Mouse (Mus musculus) liver, embryonic 11.5 days (tissue): ENCODE results near the gene Rnf43. TPM values are rescaled to one million over a fixed set of nuclear protein-coding genes. Genes with fewer than 3 reads are reported as not detected.

Experiments
- ATAC-seq: fragments of 200-750 bp; cut with Nextera tagmentation; replicated peaks from 2 replicates; pipeline ENCODE4 v1.8.0; 2017; ENCODE audit warnings: moderate number of reproducible peaks, mild to moderate bottlenecking, moderate TSS enrichment, moderate library complexity; ENCODE audit not compliant: low FRiP score
- DNase-seq: peaks from one replicate; pipeline ENCODE4 v3.0.0-alpha.2; 2017; ENCODE audit warnings: low spot score
- H3K27ac ChIP-seq: fragments of 300-500 bp; sonication (generic); 2 replicates; pipeline ENCODE4 v1.5.1; 2014; ENCODE audit warnings: mild to moderate bottlenecking, low read depth, low read length, control low read depth
- H3K27me3 ChIP-seq: fragments of 300-500 bp; sonication (generic); replicated peaks from 2 replicates; pipeline ENCODE4 v1.6.1; 2014; ENCODE audit warnings: low read length, mixed read lengths; ENCODE audit not compliant: control insufficient read depth, insufficient read depth
- H3K36me3 ChIP-seq: fragments of 300-500 bp; sonication (generic); 2 replicates; pipeline ENCODE4 v1.6.1; 2014; ENCODE audit warnings: mild to moderate bottlenecking, low read length, moderate library complexity, mixed read lengths; ENCODE audit not compliant: control insufficient read depth, insufficient read depth
- H3K4me1 ChIP-seq: fragments of 300-500 bp; sonication (generic); replicated peaks from 2 replicates; pipeline ENCODE4 v1.6.1; 2014; ENCODE audit warnings: low read length, mixed read lengths; ENCODE audit not compliant: control insufficient read depth, insufficient read depth
- H3K4me2 ChIP-seq: fragments of 300-500 bp; sonication (generic); 2 replicates; pipeline ENCODE4 v1.6.1; 2014; ENCODE audit warnings: mild to moderate bottlenecking, control low read depth, moderate library complexity
- H3K4me3 ChIP-seq: fragments of 300-500 bp; sonication (generic); 2 replicates; pipeline ENCODE4 v1.5.1; 2014; ENCODE audit warnings: low read depth, low read length, control low read depth
- H3K9ac ChIP-seq: fragments of 300-500 bp; sonication (generic); 2 replicates; pipeline ENCODE4 v1.6.1; 2014; ENCODE audit warnings: low read depth, low read length, control low read depth
- H3K9me3 ChIP-seq: fragments of 300-500 bp; sonication (generic); 2 replicates; pipeline ENCODE4 v1.6.1; 2016; ENCODE audit warnings: low read length, inconsistent platforms, mixed read lengths; ENCODE audit not compliant: control insufficient read depth
- WGBS: fragments of 180-500 bp; shearing (Covaris S2); extraction: QIAGEN DNeasy Blood & Tissue Kit; methylation state at CpG from one replicate; pipeline ENCODE4 v1.1.7; 2014; 5-methylcytosine and 5-hydroxymethylcytosine counted together
- polyA plus RNA-seq: library from polyadenylated mRNA; unstranded; fragments of >200 nt; fragmentation: Nextera tagmentation; extraction: Ambion mirVana; gene quantifications from 2 replicates; pipeline ENCODE4 v1.2.1, GENCODE M21; 2014

The Rnf43 gene
- polyA plus RNA-seq, 1 experiment from 2014 or later: 10.0 TPM

DNA sequence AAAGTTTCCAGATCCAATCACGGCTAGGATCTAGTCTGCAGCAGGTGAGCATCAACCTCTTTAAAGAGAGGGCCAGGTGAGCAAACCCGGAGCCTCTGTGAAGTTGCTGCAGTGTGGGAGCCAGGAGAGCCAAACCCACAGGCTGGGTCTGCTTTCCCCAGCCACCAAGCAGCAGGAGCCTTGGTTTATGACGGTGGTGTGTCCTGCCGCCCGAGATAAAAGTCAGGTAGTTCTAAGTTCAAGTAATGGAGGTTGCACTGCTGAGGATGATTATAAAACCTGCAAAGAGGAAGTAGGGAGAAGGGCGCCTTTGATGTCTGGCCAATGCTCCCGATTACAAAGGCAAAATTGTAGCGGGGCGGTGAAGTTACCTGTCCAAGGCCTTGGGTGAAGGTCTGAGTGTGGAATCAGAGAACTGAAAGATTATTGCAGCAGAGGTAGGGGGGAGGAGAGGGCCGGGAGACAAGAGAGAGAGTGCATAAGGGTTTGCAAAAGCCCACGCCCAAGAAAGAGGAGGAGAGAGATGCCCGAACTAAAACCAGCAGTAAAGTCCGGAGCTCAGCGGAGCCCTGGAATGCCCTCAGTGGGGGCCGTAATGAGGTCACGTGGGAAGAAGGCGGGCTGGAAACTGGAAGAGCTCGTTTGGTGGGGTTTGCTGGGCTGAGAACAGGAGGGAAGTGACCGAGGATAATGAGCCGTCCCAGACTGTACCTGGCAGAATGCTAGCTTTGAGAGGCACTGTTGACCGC, 47.2 kb downstream of the Rnf43 start:
- peak overlapping the region; percentile 47 for H3K9ac ChIP-seq
- ATAC-seq (peak; percentile 19; the same call in 1 of the 2 replicates), DNase-seq (no peak)
- 9% methylated on average over 21 of the region's 21 CpGs for WGBS
- H3K9me3 ChIP-seq: no peaks in the 10 kb centered on the region
- peak overlapping the region; percentile 66 for H3K4me2 ChIP-seq
- peak overlapping the region; percentile 21; the same call in 1 of the 2 replicates for H3K27ac ChIP-seq
- peak overlapping the region; percentile 25 for H3K4me3 ChIP-seq
- no peaks in the 10 kb centered on the region for H3K36me3 ChIP-seq
- H3K27me3 ChIP-seq: no peaks in the 10 kb centered on the region
- peaks cover 54% of the 10 kb centered on the region for H3K4me1 ChIP-seq

DNA sequence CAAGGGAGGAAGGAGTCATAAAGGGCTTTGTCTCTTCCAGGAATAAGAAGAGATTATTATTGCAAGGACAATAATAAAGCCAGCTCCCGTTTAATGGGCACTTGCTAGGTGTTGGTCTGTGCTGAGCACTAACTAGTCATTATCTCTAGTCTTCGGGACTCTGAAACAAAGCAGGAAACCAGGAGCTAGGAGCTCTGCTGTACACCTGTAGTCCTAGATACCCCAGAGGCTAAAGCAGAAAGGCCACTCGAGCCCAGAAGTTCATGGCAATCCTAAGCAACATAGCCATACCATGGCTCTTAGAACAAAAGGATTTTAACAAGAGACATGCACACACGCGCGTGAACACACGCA, 47.7 kb downstream of the Rnf43 start:
- peak overlapping the region; percentile 66 for H3K4me2 ChIP-seq
- DNase-seq: no peak
- no peak for ATAC-seq
- H3K4me3 ChIP-seq: peak overlapping the region; percentile 25
- no peak overlapping the region for H3K27ac ChIP-seq
- 53% methylated on average over 7 of the region's 7 CpGs for WGBS
- peak overlapping the region; percentile 47 for H3K9ac ChIP-seq
- H3K27me3 ChIP-seq: no peaks in the 10 kb centered on the region
- no peaks in the 10 kb centered on the region for H3K36me3 ChIP-seq
- H3K4me1 ChIP-seq: peaks cover 51% of the 10 kb centered on the region
- H3K9me3 ChIP-seq: no peaks in the 10 kb centered on the region

DNA sequence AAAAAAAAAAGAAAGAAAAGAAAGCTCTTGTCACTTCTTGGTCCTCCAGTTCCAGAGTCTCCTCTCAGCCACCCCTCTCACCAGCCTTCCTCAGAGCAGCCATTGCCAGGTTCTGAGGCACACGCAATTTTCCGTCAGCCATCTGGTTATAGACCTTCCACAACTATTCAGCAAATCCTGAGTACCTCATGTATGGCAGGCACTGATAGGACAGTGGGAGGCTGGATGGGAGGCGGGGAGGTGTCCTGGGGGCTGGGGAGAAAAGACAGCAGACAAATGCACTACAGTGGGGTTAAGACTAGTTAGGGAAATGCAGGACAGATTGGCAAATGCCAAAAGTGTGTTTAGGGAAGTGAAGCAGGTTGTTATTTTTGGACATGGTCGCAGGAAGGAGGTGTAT, 49.7 kb downstream of the Rnf43 start:
- H3K9ac ChIP-seq: no peak overlapping the region
- no peaks in the 10 kb centered on the region for H3K9me3 ChIP-seq
- no peak overlapping the region for H3K4me3 ChIP-seq
- no peaks in the 10 kb centered on the region for H3K36me3 ChIP-seq
- peaks cover 46% of the 10 kb centered on the region for H3K4me1 ChIP-seq
- 46% methylated on average over 4 of the region's 4 CpGs for WGBS
- H3K27me3 ChIP-seq: no peaks in the 10 kb centered on the region
- ATAC-seq (peak; percentile 54), DNase-seq (no peak)
- no peak overlapping the region for H3K4me2 ChIP-seq
- peak overlapping the region; percentile 21; the same call in 1 of the 2 replicates for H3K27ac ChIP-seq

DNA sequence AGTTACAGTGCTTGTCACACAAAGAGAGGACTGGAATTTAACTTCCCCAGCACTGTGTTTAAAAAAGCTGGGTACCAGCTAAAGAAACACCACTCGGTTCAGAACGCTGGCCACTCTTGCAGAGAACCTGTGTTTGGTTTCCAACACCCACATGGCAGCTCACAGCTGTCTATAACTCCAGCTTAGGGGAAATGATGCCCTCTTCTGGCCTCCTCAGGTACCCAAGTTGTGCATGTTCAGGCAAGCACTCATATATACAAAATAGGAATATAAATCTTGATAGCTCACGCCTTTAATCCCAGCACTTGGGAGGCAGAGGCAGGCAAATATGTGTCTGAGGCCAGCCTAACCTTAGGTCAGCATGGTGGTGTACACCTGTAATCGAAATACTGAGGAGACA, 53.5 kb downstream of the Rnf43 start:
- H3K9me3 ChIP-seq: no peaks in the 10 kb centered on the region
- no peak overlapping the region for H3K4me2 ChIP-seq
- ATAC-seq (no peak), DNase-seq (no peak)
- H3K4me1 ChIP-seq: peaks cover 15% of the 10 kb centered on the region
- H3K4me3 ChIP-seq: no peak overlapping the region
- H3K9ac ChIP-seq: no peak overlapping the region
- H3K27me3 ChIP-seq: no peaks in the 10 kb centered on the region
- no peak overlapping the region for H3K27ac ChIP-seq
- WGBS: 83% methylated on average over 4 of the region's 4 CpGs
- H3K36me3 ChIP-seq: peaks cover 6% of the 10 kb centered on the region; the same call in 1 of the 2 replicates

DNA sequence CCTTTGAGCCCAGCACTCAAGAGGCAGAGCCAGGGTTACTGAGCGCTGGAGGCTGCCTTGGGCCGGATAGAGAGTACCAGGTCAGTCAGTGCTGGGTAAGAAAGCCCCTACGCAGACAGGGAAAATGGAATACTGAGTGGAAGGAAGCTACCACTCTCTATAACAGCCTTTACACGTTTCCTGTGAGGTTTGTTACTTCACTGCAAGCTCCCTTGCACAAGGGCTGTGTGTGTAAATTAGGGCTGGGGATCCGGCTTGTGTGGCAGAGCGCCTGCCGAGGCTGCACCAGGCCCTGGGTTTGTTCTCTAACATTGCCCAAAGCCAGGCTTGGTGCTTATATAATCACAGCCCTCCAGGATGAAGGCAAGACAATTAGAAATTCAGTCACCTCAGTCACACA, 57.0 kb downstream of the Rnf43 start:
- H3K4me1 ChIP-seq: peaks cover 4% of the 10 kb centered on the region
- no peak overlapping the region for H3K27ac ChIP-seq
- H3K36me3 ChIP-seq: peaks cover 6% of the 10 kb centered on the region; the same call in 1 of the 2 replicates

DNA sequence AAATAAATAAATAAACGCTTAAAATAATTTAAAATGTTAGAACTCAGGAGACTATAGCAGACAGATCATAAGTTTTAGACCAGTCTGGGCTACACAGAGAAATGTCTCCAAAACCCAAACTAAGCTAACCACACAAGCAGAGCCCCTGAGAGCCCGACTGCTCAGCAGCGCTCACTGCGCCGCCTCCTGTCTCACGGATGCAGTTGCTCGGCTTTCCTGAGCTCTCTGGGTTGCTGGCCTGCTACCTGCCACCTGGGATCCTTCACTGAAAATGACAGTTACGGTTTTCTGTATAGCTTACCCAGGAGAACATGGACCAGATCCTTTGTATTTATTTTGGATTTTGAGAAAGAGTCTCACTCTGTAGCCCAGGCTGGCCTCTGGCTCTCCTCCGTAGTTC, 57.8 kb downstream of the Rnf43 start:
- no peak for DNase-seq
- no peaks in the 10 kb centered on the region for H3K27me3 ChIP-seq
- H3K4me2 ChIP-seq: no peak overlapping the region
- H3K4me1 ChIP-seq: peaks cover 12% of the 10 kb centered on the region
- no peaks in the 10 kb centered on the region for H3K9me3 ChIP-seq
- 0 out of 2 replicates have a peak, but pooled peaks have one; percentile 33 for ATAC-seq
- no peak overlapping the region for H3K27ac ChIP-seq
- peaks cover 6% of the 10 kb centered on the region; the same call in 1 of the 2 replicates for H3K36me3 ChIP-seq
- WGBS: 64% methylated on average over 9 of the region's 9 CpGs
- H3K4me3 ChIP-seq: no peak overlapping the region
- H3K9ac ChIP-seq: no peak overlapping the region

More for the DNA sequence above, 57.0 kb downstream of the Rnf43 start:
- Histone ChIP-seq H3K9me3 (no peaks in the 10 kb centered on the region), H3K4me2 (no peak overlapping the region), H3K4me3 (no peak overlapping the region), H3K9ac (no peak overlapping the region), H3K27me3 (no peaks in the 10 kb centered on the region)
- 79% methylated on average over 7 of the region's 7 CpGs for WGBS
- ATAC-seq (no peak), DNase-seq (no peak)

DNA sequence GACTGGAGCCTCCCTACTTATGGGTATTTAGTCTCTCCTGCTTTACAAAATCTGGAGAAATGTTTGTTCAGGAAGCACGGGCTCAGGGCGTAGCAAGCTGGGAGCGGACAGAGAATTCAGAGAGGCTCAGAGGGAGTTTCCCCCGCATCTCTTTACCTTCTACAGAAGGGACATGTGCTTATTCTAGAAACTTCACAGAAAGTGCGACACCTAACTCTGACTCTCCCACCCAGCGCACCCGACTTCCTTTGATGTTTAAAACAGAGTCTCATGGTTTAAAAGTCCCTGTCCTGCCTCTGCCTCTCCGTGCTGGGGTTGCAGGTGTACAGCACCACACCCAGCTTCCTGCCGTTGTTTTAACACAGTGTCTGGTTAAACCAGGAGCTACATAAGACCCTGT, 58.3 kb downstream of the Rnf43 start:
- Histone ChIP-seq H3K27me3 (no peaks in the 10 kb centered on the region), H3K4me2 (no peak overlapping the region), H3K27ac (no peak overlapping the region), H3K9me3 (no peaks in the 10 kb centered on the region), H3K4me3 (no peak overlapping the region), H3K4me1 (peaks cover 17% of the 10 kb centered on the region), H3K9ac (no peak overlapping the region), H3K36me3 (peaks cover 6% of the 10 kb centered on the region; the same call in 1 of the 2 replicates)
- no peak for DNase-seq
- no peak for ATAC-seq
- 73% methylated on average over 9 of the region's 9 CpGs for WGBS

DNA sequence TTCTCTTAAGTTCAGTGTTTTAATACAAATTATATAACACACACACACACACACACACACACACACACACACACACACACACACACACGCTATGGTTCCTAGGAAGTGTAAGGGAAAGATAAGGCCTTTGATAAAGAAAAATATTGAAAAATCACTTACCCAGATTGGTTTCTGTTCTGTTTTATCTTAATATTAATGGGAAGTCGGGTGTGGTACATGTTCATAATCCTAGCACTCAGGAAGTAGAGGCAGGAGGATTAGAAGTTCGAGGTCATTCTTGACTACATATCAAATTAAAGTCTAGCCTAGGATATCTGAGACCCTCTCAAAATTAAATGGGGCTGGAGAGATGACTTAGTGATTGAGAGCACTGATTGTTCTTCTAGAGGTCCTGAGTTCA, 59.6 kb downstream of the Rnf43 start:
- H3K9me3 ChIP-seq: no peaks in the 10 kb centered on the region
- no peak overlapping the region for H3K4me3 ChIP-seq
- 77% methylated on average over 3 of the region's 3 CpGs for WGBS
- no peaks in the 10 kb centered on the region for H3K27me3 ChIP-seq
- no peak overlapping the region for H3K9ac ChIP-seq
- H3K36me3 ChIP-seq: peaks cover 6% of the 10 kb centered on the region; the same call in 1 of the 2 replicates
- H3K4me2 ChIP-seq: no peak overlapping the region
- peaks cover 29% of the 10 kb centered on the region for H3K4me1 ChIP-seq
- H3K27ac ChIP-seq: no peak overlapping the region
- DNase-seq (no peak), ATAC-seq (no peak)

DNA sequence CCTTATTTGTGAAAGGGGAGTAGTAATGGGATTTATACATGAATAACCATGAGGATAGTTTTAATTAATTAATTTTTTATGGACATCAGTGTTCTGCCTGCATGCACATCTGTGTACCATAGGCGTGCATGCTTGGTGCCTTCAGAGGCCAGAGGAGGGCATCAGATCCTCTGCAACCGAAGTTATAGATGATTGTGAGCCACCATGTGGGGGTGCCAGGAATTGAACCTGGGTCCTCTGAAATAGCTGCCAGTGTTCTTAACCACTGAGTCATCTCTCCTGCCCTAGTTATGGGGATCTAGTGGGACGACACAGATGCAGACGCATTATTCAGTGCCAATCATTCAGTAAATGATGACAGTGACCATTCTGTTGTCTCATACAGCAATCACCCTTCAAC, 60.4 kb downstream of the Rnf43 start:
- 92% methylated on average over 4 of the region's 4 CpGs for WGBS
- H3K9me3 ChIP-seq: no peaks in the 10 kb centered on the region
- no peak overlapping the region for H3K9ac ChIP-seq
- H3K36me3 ChIP-seq: peaks cover 6% of the 10 kb centered on the region; the same call in 1 of the 2 replicates
- no peak overlapping the region for H3K27ac ChIP-seq
- peaks cover 36% of the 10 kb centered on the region for H3K4me1 ChIP-seq
- no peak overlapping the region for H3K4me2 ChIP-seq
- peak; percentile 25 for DNase-seq
- no peaks in the 10 kb centered on the region for H3K27me3 ChIP-seq
- no peak overlapping the region for H3K4me3 ChIP-seq
- ATAC-seq: no peak
